Mouse (Mus musculus): ENCODE data around the gene Trim65. TPM values are rescaled to one million over a fixed set of nuclear protein-coding genes. Genes with fewer than 3 reads are reported as not detected.

Gene Trim65
- polyA plus RNA-seq, 1 experiment from 2014 or later = 2.0 TPM

- no peak overlapping the region for H3K27ac ChIP-seq
- H3K27me3 ChIP-seq (replicated peaks) = peaks cover 40% of the 10 kb centered on the region
- peak overlapping the region; percentile 35; the same call in 1 of the 2 replicates for H3K9ac ChIP-seq
- WGBS = 39% methylated on average over 14 of the region's 14 CpGs
- H3K4me1 ChIP-seq = peaks cover 47% of the 10 kb centered on the region
- H3K4me3 ChIP-seq = no peak overlapping the region
- ATAC-seq (ENCODE audit: low FRiP score, low read depth) = peak; percentile 31; the same call in 1 of the 2 replicates
- peak overlapping the region; percentile 20; the same call in 1 of the 2 replicates for H3K4me2 ChIP-seq (replicated peaks)
- no peaks in the 10 kb centered on the region for H3K36me3 ChIP-seq
- H3K9me3 ChIP-seq = no peaks in the 10 kb centered on the region
These were observed 26.8 kb downstream of the Trim65 start for GRCm38 (mm10) chr11:116104006-116104646.

- H3K4me1 ChIP-seq = peaks cover 47% of the 10 kb centered on the region
- ATAC-seq (ENCODE audit: low FRiP score, low read depth) = no peak
- 80% methylated on average over 12 of the region's 12 CpGs for WGBS
- peak overlapping the region; percentile 20; the same call in 1 of the 2 replicates for H3K4me2 ChIP-seq (replicated peaks)
- no peak overlapping the region for H3K4me3 ChIP-seq
- H3K27me3 ChIP-seq (replicated peaks) = peaks cover 34% of the 10 kb centered on the region
- H3K36me3 ChIP-seq = no peaks in the 10 kb centered on the region
- H3K9ac ChIP-seq = peak overlapping the region; percentile 35; the same call in 1 of the 2 replicates
- H3K27ac ChIP-seq = no peak overlapping the region
- no peaks in the 10 kb centered on the region for H3K9me3 ChIP-seq
These were observed 27.4 kb downstream of the Trim65 start for GRCm38 (mm10) chr11:116103572-116103971.

- H3K4me2 ChIP-seq (replicated peaks) = no peak overlapping the region
- 63% methylated on average over 3 of the region's 4 CpGs for WGBS
- H3K36me3 ChIP-seq = no peaks in the 10 kb centered on the region
- H3K27ac ChIP-seq = no peak overlapping the region
- H3K27me3 ChIP-seq (replicated peaks) = peaks cover 23% of the 10 kb centered on the region
- H3K4me1 ChIP-seq = peaks cover 42% of the 10 kb centered on the region
- no peak overlapping the region for H3K4me3 ChIP-seq
- no peak for ATAC-seq (ENCODE audit: low FRiP score, low read depth)
- no peak overlapping the region for H3K9ac ChIP-seq
- no peaks in the 10 kb centered on the region for H3K9me3 ChIP-seq
These were observed 28.5 kb downstream of the Trim65 start for GRCm38 (mm10) chr11:116102472-116102871.

GRCm38 (mm10) chr11:116101931-116102381 lies 29.0 kb downstream of the Trim65 start:
- 0 out of 2 replicates have a peak overlapping the region, but pooled peaks have one; percentile 8 for H3K4me2 ChIP-seq (replicated peaks)
- peaks cover 38% of the 10 kb centered on the region for H3K4me1 ChIP-seq
- no peaks in the 10 kb centered on the region for H3K36me3 ChIP-seq
- peaks cover 18% of the 10 kb centered on the region for H3K27me3 ChIP-seq (replicated peaks)
- H3K27ac ChIP-seq = no peak overlapping the region
- H3K9ac ChIP-seq = 0 out of 2 replicates have a peak overlapping the region, but pooled peaks have one; percentile 22
- H3K9me3 ChIP-seq = 0 out of 2 replicates have a peak, but pooled peaks cover under 1% of the 10 kb centered on the region
- ATAC-seq (ENCODE audit: low FRiP score, low read depth) = no peak
- H3K4me3 ChIP-seq = no peak overlapping the region
- 42% methylated on average over 11 of the region's 11 CpGs for WGBS

GRCm38 (mm10) chr11:116100839-116101238 lies 30.1 kb downstream of the Trim65 start:
- Histone ChIP-seq H3K9me3 (0 out of 2 replicates have a peak, but pooled peaks cover 3% of the 10 kb centered on the region), H3K4me3 (no peak overlapping the region), H3K4me1 (peaks cover 28% of the 10 kb centered on the region), H3K27me3 (replicated peaks) (peaks cover 7% of the 10 kb centered on the region; the same call in 1 of the 2 replicates), H3K27ac (no peak overlapping the region), H3K4me2 (replicated peaks) (no peak overlapping the region), H3K9ac (no peak overlapping the region), H3K36me3 (no peaks in the 10 kb centered on the region)
- no peak for ATAC-seq (ENCODE audit: low FRiP score, low read depth)
- WGBS = 89% methylated on average over 7 of the region's 7 CpGs

GRCm38 (mm10) chr11:116100385-116100784 lies 30.5 kb downstream of the Trim65 start:
- no peaks in the 10 kb centered on the region for H3K36me3 ChIP-seq
- H3K4me3 ChIP-seq = no peak overlapping the region
- no peak overlapping the region for H3K9ac ChIP-seq
- WGBS = 86% methylated on average over 6 of the region's 6 CpGs
- H3K4me2 ChIP-seq (replicated peaks) = no peak overlapping the region
- H3K9me3 ChIP-seq = 0 out of 2 replicates have a peak, but pooled peaks cover 3% of the 10 kb centered on the region
- H3K27me3 ChIP-seq (replicated peaks) = peaks cover 3% of the 10 kb centered on the region; the same call in 1 of the 2 replicates
- H3K27ac ChIP-seq = no peak overlapping the region
- no peak for ATAC-seq (ENCODE audit: low FRiP score, low read depth)
- H3K4me1 ChIP-seq = peaks cover 26% of the 10 kb centered on the region

GRCm38 (mm10) chr11:116099462-116099861 lies 31.5 kb downstream of the Trim65 start:
- Histone ChIP-seq H3K9ac (no peak overlapping the region), H3K27me3 (replicated peaks) (no peaks in the 10 kb centered on the region), H3K4me2 (replicated peaks) (no peak overlapping the region), H3K4me3 (no peak overlapping the region), H3K4me1 (peaks cover 24% of the 10 kb centered on the region), H3K9me3 (0 out of 2 replicates have a peak, but pooled peaks cover 3% of the 10 kb centered on the region), H3K36me3 (no peaks in the 10 kb centered on the region), H3K27ac (no peak overlapping the region)
- no peak for ATAC-seq (ENCODE audit: low FRiP score, low read depth)
- WGBS = 87% methylated on average over 6 of the region's 6 CpGs

- ATAC-seq (ENCODE audit: low FRiP score, low read depth) = no peak
- no peaks in the 10 kb centered on the region for H3K36me3 ChIP-seq
- no peak overlapping the region for H3K27ac ChIP-seq
- H3K4me1 ChIP-seq = peaks cover 18% of the 10 kb centered on the region
- no peak overlapping the region for H3K4me2 ChIP-seq (replicated peaks)
- H3K9ac ChIP-seq = 0 out of 2 replicates have a peak overlapping the region, but pooled peaks have one; percentile 5
- 71% methylated on average over 14 of the region's 14 CpGs for WGBS
- no peaks in the 10 kb centered on the region for H3K27me3 ChIP-seq (replicated peaks)
- H3K9me3 ChIP-seq = 0 out of 2 replicates have a peak, but pooled peaks cover 3% of the 10 kb centered on the region
- no peak overlapping the region for H3K4me3 ChIP-seq
These were observed 32.0 kb downstream of the Trim65 start for GRCm38 (mm10) chr11:116098711-116099460.

GRCm38 (mm10) chr11:116096213-116097108 lies 34.5 kb downstream of the Trim65 start:
- no peaks in the 10 kb centered on the region for H3K27me3 ChIP-seq (replicated peaks)
- H3K27ac ChIP-seq = no peak overlapping the region
- ATAC-seq (ENCODE audit: low FRiP score, low read depth) = no peak
- H3K9ac ChIP-seq = no peak overlapping the region
- H3K4me3 ChIP-seq = no peak overlapping the region
- no peak overlapping the region for H3K4me2 ChIP-seq (replicated peaks)
- 0 out of 2 replicates have a peak, but pooled peaks cover under 1% of the 10 kb centered on the region for H3K4me1 ChIP-seq
- no peaks in the 10 kb centered on the region for H3K36me3 ChIP-seq
- 91% methylated on average over 5 of the region's 5 CpGs for WGBS
- 0 out of 2 replicates have a peak, but pooled peaks cover 3% of the 10 kb centered on the region for H3K9me3 ChIP-seq

- 84% methylated on average over 3 of the region's 3 CpGs for WGBS
- H3K4me2 ChIP-seq (replicated peaks) = no peak overlapping the region
- no peak for ATAC-seq (ENCODE audit: low FRiP score, low read depth)
These were observed 35.4 kb downstream of the Trim65 start for GRCm38 (mm10) chr11:116095573-116095972.

GRCm38 (mm10) chr11:116093771-116094565 lies 37.0 kb downstream of the Trim65 start:
- Histone ChIP-seq H3K27me3 (replicated peaks) (no peaks in the 10 kb centered on the region), H3K27ac (no peak overlapping the region)
- no peak for ATAC-seq (ENCODE audit: low FRiP score, low read depth)

More at GRCm38 (mm10) chr11:116095573-116095972, 35.4 kb downstream of the Trim65 start:
- H3K27ac ChIP-seq = no peak overlapping the region
- H3K36me3 ChIP-seq = no peaks in the 10 kb centered on the region
- H3K4me3 ChIP-seq = no peak overlapping the region
- H3K27me3 ChIP-seq (replicated peaks) = no peaks in the 10 kb centered on the region
- H3K9ac ChIP-seq = no peak overlapping the region
- H3K9me3 ChIP-seq = 0 out of 2 replicates have a peak, but pooled peaks cover 3% of the 10 kb centered on the region
- no peaks in the 10 kb centered on the region for H3K4me1 ChIP-seq

More at GRCm38 (mm10) chr11:116093771-116094565, 37.0 kb downstream of the Trim65 start:
- 68% methylated on average over 16 of the region's 16 CpGs for WGBS
- Histone ChIP-seq H3K9me3 (0 out of 2 replicates have a peak, but pooled peaks cover 3% of the 10 kb centered on the region), H3K4me2 (replicated peaks) (no peak overlapping the region), H3K4me1 (no peaks in the 10 kb centered on the region), H3K36me3 (no peaks in the 10 kb centered on the region), H3K9ac (no peak overlapping the region), H3K4me3 (no peak overlapping the region)
